Mouse (Mus musculus): ENCODE results near the gene Polr3b. TPM values are rescaled to one million over a fixed set of nuclear protein-coding genes. Genes with fewer than 3 reads are reported as not detected.
A peak's percentile ranks its signal among the peaks of the same experiment; 100 is the strongest.

Polr3b gene
- total RNA-seq, 2 experiments from 2014 or later = 14.6 to 15.7 TPM

DNA sequence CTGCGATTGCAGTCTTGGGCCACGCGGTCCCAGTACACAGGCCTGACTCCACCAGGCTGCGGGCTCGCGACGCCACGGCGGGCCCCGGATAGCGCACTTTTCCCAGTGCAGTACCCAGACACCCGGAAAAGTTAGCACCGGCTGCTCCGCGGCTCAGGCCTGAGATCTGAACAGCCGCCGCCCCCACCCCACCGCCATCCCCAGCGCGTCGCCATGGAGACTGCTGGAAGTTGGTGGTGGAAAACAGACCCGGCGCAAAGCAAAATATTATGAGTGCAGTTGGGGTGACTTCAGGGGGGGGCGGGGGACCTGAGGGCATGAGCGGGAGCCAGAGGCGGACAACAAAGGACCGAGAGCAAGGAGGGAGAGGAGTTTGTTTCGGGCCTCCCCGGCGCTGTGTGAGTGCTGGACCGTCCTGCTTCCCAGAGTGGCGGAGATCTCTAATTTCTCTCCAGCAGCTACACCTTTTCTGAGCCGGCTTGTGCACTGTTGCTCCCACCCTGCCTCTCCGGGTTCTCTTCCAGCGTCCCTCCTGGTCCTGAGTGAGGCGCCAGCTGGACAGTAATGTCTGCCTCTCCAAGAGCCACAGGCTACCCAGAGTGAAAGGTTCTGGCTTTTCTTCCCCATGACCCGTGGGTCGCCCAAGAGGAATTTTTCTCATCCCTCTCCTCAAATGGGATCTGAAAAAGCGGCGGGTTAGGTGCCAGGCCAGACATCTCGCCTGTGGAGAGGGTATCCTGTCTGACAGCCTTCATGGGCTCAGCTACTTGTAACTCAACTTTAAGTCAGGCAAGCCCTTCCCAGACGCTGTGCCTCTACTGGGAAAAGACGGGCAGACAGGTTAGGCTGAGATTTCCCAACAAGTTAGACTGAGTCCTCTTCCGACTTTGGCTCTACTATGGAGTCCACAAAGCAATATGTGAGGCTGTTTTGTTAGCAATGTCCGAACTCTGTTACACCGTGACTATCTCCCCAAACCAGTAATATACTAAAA is 138.3 kb downstream of the Polr3b start:
- DNase-seq = no peak

DNA sequence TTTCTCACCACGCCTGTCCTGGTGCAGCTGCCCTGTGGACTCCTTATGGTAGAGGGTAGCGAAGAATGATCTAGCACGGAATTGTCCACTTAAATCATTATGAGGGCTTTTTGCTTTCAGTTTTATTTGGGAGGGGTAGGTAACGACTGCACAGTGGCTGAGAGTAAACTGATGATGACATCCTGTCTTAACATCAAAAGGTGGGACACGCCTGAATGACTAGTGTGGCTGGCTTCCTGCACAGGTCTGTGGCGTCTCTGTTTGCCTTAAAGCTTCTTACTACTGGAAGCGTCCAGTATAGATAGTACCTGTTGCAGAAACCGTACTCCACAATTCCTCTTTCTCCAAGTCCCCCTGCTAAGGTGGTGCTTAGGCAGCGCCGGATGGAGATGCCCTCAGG is 146.7 kb downstream of the Polr3b start:
- DNase-seq = no peak

DNA sequence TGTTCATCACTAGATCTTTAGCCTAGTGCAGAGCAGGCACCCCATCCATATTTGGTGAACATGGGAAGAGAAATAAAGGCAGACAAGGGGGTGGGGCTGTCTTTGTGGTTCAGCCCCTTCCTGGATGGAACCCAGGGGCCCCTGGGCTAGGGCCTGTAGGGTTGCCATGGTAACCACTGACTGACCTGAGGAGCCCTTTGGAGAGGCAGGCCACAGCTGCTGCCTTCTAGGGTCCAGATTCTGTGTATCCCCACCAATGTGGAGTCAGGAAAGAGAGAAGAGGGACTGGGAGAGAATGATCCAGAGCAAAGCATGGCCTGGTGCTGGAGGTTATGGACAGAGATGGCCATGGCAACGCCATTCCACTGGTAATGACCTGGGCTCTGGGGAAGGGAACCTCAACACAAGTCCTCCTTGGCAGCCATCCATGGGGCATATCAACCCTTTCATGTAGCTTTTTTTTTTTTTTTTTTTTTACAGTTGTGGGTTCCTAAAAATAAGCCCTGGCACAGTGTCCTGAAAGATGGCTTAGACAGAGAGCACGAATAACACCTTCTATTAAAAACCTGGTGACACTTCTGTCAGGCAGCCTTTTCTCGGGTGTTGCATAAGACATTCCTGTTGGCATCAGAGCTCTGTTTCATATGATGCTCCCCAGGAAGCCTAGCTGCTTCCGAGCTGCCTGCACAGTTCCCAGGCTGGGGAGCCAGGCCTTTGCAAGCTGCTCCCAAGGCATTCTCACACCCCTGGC is 150.5 kb downstream of the Polr3b start:
- DNase-seq = no peak

DNA sequence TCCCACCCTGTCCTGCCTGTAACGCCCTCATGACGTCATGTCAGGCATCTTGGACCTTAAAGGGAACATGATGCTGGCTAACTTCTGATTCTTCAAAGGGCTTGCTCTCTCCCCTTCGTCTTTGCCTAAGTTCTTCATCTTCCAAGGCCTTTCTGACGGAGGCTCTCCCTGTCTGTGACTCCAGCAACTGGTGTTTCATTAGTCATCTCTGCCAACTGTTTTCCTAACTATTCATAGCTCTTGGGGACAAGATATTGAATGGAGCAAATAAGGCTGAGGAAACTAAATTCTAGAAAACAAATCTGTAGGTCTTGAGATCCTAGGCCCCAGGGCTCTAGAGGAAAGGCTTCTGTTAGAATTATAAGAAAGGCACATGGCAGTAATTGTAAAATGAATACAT is 151.8 kb downstream of the Polr3b start:
- no peak for DNase-seq

DNA sequence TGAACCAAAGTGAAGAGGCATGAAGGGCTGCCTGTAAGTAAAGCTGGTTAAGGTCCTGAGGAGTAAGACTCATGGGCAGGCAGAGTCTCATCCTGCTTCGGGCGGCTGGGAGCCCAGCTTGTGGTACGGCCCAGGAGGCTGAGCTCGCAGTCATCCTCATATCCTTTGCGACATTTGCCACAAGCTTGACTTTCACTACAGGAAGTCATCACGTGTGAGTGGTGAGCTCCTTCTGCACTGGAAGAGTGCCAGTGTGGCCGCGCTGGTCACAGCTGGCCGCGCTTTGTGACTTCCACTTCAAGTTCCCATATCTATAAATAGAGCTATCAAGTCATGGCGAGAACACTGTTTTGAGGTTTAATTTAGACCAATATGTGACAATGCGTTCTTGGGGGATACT is 152.5 kb downstream of the Polr3b start:
- DNase-seq = peak; percentile 60

Other genes starting within 250 kb of the Polr3b start
- gene Nuak1, start 181.7 kb upstream of the Polr3b start, total RNA-seq (2021) = 10 to 100 TPM; 12.5 to 17.6 TPM
- gene Ckap4, start 88.2 kb upstream of the Polr3b start, total RNA-seq (2021) = 10 to 100 TPM; 68.6 to 92.0 TPM
- 10 to 100 TPM; 68.6 to 88.2 TPM for gene Tcp11l2, start 45.7 kb upstream of the Polr3b start, total RNA-seq (2021)
- under 1 TPM; 0.09 to 0.11 TPM for gene Rfx4, start 133.8 kb downstream of the Polr3b start, total RNA-seq (2021)

Data from gastrocnemius, postnatal 10 days (tissue).